Mouse (Mus musculus): ENCODE measurements around the gene Cep41.
A peak's percentile ranks its signal among the peaks of the same experiment; 100 is the strongest.

Gene Cep41

GRCm38 (mm10) chr6:30673764-30674561 is 19.6 kb downstream of the Cep41 start:
- no peak for DNase-seq

- DNase-seq = no peak
Observed at GRCm38 (mm10) chr6:30671696-30672095, 21.9 kb downstream of the Cep41 start.

GRCm38 (mm10) chr6:30667585-30667984 is 26.0 kb downstream of the Cep41 start:
- DNase-seq = no peak

DNA sequence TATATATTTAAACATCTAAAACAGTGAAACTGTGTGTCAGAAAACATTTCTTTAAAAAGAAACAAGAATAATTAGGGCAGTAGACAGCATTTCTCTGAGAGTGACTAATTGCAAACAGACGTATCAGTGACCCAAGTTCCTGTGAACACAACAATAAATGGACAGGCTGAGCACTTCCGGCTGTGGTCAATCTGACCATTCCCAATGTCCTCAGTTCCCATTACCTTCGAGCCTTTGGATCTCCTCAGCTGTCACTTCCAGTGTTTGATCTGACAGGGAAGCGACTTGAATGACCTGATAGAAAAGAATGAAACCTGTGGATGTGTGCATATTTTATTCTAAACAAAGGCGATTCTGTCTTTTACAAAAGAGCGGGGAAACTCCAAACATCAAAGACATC is 27.5 kb downstream of the Cep41 start:
- no peak for DNase-seq

- no peak for DNase-seq
Observed at GRCm38 (mm10) chr6:30665296-30665695, 28.3 kb downstream of the Cep41 start.

DNA sequence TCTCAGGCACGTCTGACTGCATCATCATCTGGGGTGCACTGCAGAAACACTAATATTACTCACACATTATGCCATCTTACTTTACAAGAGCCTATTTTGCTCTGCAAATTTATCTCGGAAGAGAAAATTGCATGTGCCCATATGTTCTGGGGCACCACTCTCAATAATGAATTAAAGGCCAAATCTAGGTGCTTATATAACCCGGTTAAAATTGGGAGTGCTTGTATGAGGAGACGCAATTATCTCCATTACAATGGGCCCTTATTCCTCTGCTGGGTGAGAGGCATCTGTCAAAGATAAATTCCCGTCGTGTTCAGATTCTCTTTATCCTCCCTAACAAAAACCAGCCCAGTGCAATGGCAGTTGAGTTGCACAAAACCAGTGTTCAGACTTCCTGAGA is 28.8 kb downstream of the Cep41 start:
- DNase-seq = no peak

GRCm38 (mm10) chr6:30658619-30659018 is 34.9 kb downstream of the Cep41 start:
- DNase-seq = no peak

- DNase-seq = no peak
Observed at GRCm38 (mm10) chr6:30657279-30657678, 36.3 kb downstream of the Cep41 start.

DNA sequence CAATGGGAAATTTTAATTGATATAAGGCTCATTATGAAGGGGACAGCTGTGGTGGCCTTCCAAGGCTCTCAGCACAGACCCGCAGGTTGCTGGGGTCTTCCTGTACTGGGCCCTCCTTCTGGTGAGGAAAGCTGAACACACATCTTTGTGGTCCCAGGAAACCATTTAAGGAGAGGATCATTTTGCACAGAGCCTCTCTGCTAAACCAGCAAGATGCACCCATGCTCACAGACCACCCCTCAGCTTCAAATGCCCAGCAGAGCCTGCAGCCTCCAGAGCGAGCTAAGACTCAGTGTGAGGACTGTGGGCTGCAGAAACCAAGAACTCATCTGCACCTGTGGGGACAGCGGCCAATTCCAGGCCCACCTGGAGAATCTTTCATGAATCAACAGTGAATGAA is 38.6 kb downstream of the Cep41 start:
- DNase-seq = no peak

- DNase-seq = no peak
Observed at GRCm38 (mm10) chr6:30654402-30654859, 39.1 kb downstream of the Cep41 start.

DNA sequence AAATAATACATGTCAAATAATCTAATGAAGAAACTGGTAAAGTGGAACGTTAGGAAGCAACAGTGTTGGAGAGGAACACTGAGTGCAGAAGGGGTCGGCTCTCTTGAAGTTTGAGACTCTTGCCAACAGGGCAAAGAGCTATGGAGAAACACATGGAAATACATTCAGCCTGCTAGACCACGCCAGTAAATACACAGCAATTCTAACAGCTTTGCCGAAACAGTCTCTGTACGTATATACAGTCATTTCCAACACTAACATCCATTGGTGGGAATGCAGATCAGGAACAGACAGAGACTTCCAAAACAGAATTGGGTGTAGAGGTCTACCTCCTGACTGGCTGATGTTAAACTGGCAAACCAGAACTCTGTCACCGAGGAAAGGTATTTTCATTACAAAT is 40.0 kb downstream of the Cep41 start:
- no peak for DNase-seq

- DNase-seq = no peak
Observed at GRCm38 (mm10) chr6:30652425-30653188, 40.9 kb downstream of the Cep41 start.

DNA sequence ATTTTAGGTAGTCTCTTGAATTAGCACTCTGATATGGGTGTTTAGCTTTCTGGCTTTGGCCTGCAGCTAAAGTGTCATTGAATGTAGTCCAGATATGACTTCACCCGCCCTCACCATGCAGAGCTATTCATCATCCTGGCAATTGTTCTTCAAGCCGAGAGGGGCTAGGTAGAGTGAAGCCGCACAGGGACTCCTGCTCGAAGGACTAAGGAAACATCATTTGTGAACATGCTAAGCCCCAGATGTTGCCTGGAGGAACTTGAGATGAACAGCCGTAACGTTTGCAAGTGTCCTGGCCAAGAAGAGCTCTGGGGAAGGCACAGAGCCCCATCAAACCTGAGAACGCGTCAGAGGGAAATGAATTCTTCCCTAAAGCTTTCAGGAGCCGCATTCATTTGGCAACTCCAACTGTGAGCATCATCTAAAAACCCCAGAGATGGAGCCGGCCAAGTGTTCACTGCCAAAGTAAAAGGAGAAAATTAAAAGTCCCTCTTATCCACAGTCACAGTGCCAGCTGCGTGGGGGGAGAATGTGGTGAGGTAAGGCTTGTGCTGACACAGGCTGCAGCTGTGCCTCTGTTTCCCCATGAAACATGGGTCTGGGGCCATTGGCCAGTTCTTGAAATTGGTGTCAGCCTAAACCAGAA is 43.8 kb downstream of the Cep41 start:
- no peak for DNase-seq

GRCm38 (mm10) chr6:30645379-30645778 is 48.2 kb downstream of the Cep41 start:
- no peak for DNase-seq

DNA sequence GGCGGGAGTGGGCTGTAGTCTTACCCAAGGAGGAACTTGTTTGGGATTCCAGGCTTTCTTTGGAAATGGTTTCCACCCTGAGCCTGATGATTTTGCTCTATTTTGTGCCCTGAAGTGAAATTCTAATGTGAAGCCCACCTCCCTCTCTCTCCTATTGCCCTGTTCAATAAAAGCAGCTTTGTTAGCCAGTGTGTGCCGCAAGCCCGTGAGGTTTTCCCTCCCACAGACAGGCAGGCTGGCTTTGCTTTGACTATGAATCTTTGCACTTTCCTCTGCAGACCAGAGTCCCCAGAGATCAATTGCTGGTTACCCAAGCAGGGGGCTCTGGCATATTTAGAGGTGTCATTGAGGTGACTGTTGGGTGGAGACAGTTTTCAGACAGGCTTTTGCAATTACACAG is 49.1 kb downstream of the Cep41 start:
- DNase-seq = no peak

DNA sequence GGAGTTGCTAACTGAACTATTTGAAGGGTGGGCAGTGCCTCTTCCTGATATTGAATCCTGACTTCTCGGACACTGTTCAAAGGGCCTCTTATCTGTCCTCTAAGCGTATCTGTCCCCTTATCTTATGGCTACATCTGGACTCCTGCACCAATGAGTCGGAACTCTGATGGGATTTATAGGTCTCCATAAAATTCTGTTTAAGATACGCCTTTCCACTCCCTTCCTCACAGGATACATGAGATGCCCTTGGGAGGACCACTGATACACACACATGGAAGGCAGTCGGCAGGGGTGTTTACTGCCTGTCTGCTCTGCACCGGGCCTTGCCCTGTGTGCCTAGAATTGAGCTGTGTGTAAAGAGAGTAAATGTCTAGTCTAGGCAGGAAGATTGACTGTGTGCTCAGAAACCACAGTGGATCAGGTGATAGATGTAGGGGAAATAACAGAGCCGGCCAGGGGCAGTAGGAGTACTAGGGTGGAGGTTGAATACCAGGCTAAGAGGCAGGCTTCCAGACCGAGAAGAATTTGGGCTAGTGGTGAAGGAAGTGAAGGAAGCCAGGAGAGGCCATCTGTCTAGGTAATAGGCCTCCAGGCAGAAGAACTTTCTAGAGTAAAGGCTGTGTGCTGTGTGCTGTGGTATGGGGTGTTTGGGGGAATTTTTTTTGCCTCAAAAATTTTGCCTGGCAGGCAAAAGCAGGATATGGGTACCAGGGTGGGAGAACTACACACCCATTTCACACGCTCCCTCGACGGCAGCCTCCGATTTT is 49.7 kb downstream of the Cep41 start:
- peak; percentile 44 for DNase-seq

DNA sequence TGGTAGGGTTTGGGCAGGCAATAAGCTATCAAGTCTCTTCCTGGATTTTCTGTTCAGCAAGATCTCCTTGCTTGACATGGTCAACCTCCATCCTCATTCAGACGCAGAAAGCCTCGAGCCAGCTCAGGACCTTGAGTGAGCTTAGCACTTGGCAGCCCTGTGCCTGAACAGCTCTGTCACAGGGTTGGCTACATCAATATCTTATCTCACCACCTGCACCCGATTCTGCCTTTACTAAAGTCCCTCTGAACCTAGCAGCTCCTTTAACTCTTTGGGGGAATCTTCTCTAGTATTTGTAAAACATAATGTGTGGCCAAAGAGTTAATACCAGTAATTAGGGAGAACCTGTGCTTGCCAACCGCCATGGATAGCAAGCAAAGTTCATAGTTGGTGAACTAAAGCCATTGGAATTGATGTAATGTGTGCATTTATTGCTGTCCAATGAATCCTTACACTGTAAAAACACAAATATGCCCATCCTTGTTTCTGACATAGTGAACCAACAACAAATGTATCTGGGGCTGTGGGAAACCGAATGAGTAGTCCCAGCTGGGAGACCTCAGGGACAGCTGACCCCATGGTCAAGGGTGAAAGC is 54.8 kb downstream of the Cep41 start, which contains the start of gene Cpa1:
Cpa1 (plus strand) TSS at position 545 of the 595 bp plus-strand sequence.
- DNase-seq = no peak

GRCm38 (mm10) chr6:30636186-30636842 is 57.2 kb downstream of the Cep41 start:
- no peak for DNase-seq

DNA sequence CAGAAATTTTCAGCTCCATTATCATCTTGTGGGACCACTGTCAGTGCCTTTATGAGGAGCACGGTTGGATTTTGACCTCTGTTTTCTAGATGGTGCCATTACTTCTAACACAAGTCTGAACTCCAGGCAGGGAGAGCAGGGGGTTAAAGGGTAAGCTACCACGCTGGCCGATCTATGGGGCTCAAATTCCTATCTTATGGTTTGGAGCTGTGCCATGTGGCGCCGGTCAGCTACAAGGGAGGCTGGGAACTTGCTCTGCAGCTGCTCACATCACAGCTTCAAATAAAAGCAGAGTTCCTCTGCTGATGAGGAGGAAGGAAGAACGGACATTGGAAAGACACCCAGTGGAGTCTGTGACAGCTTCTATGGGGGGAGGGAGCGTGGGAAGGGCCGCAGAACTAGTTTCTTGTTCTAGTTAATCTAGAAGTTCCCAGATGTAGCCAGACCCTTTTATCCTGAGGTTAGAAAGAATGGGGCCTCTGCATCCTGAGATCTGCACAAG is 58.1 kb downstream of the Cep41 start:
- DNase-seq = no peak

- DNase-seq = no peak
Observed at GRCm38 (mm10) chr6:30629989-30630388, 63.6 kb downstream of the Cep41 start.

GRCm38 (mm10) chr6:30628152-30628551 is 65.4 kb downstream of the Cep41 start:
- no peak for DNase-seq

DNA sequence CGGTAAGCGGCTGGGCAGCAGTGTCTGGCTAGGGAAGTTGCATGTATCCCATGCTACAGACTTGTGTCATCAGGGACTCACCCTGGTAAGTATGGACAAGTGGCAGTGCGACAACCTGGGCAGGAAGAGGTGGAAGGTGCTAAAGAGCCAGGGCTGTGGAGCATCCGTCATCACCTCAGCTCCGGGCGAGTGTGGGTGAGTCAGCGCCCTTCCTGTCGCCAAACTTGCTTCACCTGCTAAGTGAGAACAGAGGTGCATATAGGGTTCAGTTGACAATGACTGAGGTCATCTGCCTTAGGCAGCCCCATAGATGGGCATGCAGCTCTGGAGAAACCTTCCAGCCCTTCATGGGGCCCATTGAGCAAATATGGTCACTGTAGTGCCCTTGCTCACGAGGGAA is 68.8 kb downstream of the Cep41 start:
- DNase-seq = no peak
